Mouse (Mus musculus): Measurements from ENCODE around the gene Gm49661.

The Gm49661 gene

GRCm38 (mm10) chr8:84984294-84985048 is 15.2 kb upstream of the Gm49661 start:
- in situ Hi-C loops (cut with MboI, MseI), result loop anchor here (10.0 kb wide), 1 partner anchor 1240 kb away; the partner anchor contains the start of gene Adgre5

DNA sequence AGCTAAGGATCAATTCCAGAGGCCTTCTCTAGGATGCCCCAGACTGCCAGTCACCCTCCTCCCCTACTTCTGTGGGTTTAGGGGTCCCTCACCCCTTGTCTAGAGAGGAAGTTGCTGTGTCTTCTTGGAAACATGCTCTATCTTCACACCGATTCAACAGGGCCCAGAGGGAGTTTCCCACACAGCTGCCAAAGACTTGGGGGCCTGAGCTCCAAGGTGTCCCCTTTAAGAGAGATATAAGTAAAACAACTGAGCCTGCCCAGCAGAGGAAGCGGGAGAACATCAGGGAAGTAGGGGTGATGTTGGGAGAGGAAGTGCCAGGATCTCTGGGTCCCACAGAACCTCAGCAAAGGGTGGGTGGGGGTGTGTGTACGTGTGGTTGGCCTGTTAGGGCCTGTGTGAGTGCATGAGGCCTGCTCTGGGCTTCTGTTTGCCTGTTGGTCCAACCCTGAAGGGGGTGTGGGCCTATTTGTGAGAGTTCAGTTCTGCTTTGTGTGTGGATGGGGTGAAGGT is 13.3 kb upstream of the Gm49661 start:
- in situ Hi-C loops (cut with MboI, MseI), result loop anchor here (10.0 kb wide), 1 partner anchor 1238 kb away; the partner anchor contains the start of gene Adgre5

DNA sequence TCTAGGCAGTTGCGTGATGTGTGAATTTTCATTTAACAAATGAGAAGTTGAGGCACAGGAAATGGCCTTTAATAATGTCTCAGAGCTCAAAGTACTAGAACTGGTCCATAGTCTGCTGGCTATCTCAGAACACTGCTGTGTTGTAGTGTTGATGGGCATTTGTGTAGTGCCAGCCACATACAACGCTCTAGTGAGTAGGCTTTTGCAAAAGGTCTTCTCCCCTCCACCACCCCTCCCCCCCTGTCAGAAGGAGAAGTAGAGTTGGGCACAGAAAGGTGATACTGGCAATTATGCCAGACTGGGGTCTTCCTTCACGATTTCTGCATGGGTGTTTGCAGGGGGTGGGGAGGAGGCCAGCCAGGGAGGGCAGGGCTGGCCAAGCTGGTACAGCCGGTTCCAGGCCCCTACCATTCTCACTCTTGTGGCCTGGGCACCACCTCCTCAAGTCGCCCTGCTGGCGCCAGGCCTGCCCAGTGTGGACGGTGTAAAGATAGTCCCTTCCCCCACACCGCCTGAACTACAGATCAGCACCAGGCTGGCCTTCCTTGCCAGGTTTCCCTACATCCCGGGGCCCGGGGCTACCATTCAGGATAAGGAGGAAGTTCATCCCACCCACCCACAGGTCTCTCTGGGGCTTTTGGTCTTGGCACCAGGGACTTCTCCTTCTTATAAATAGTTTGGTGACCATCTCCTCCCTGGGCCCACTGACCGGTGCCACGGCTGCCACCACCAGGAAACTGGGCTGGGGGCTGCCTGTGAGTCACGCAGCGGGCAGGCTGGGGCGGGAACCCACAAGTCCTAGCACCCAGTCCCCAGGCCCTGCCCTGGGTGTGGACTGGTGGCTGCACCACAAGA is 12.6 kb upstream of the Gm49661 start:
- in situ Hi-C loops (cut with MboI, MseI), result loop anchor here (10.0 kb wide), 1 partner anchor 1237 kb away; the partner anchor contains the start of gene Adgre5

- in situ Hi-C loops (cut with MboI, MseI), result loop anchor here (10.0 kb wide), 1 partner anchor 1236 kb away; the partner anchor contains the start of gene Adgre5
These were observed 11.6 kb upstream of the Gm49661 start for GRCm38 (mm10) chr8:84980622-84981358.

DNA sequence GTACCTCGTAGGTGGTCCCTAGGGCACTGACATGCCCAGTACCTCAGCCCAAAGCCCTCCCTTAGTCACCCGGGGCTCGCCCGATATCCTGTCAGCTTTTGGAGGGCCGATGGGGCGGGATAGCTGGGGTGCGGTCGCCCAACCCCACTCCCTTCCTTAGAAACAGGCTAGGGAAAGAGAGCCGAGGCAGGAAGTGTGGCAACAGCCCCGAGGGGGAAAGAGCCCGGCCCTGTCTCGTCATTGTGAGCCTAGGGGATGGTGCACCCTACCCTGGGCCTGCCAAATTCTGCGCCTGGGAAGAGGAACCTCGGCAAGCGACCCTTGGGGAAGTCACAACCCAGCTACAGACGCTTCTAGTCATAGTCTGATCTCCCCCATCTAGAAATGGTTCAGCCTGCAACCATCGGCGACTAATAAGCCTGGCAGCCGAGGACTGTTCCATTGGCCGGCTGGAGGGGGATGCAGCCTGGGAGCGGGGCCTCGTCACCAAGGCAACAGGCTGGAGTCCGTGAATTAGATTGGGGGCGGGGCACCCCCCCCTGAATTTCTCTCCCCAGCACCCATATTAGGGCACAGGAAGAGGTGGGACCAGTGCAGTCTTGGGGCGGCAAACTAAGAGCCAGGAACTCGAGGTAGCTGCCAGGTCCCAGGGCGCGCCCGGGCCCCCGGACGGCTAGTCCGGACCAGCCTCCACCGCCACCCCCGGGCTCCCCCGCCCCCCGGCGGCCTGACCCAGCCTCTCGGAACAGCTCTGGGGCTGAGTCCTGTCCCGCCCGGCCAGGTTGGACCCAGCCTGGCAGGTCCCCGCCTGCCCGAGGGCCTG is 10.6 kb upstream of the Gm49661 start:
- in situ Hi-C loops (cut with MboI, MseI), result loop anchor here (5.0 to 10.0 kb wide), 2 partner anchors 318 to 1235 kb away; partner anchors contain the start of genes Adgre5 and Ier2

- in situ Hi-C loops (cut with MboI, MseI), result loop anchor here (5.0 kb wide), 1 partner anchor 316 kb away; the partner anchor contains the start of gene Ier2
These were observed 9.2 kb upstream of the Gm49661 start, which contains the start of gene Junb for GRCm38 (mm10) chr8:84978248-84978940. Gene Junb (minus strand): TSS chr8:84978718.

GRCm38 (mm10) chr8:84977435-84978247 is 8.4 kb upstream of the Gm49661 start:
- in situ Hi-C loops (cut with MboI, MseI), result loop anchor here (5.0 kb wide), 1 partner anchor 315 kb away; the partner anchor contains the start of gene Ier2

- in situ Hi-C loops (cut with MboI, MseI), result loop anchor here (5.0 kb wide), 1 partner anchor 315 kb away; the partner anchor contains the start of gene Ier2
These were observed 7.7 kb upstream of the Gm49661 start for GRCm38 (mm10) chr8:84976763-84977434.

- in situ Hi-C loops (cut with MboI, MseI), result loop anchor here (5.0 kb wide), 1 partner anchor 314 kb away; the partner anchor contains the start of gene Ier2
These were observed 7.0 kb upstream of the Gm49661 start for GRCm38 (mm10) chr8:84976031-84976762.

- in situ Hi-C loops (cut with MboI, MseI), result loop anchor here (5.0 kb wide), 1 partner anchor 313 kb away; the partner anchor contains the start of gene Ier2
These were observed 6.2 kb upstream of the Gm49661 start for GRCm38 (mm10) chr8:84975434-84975833.

GRCm38 (mm10) chr8:84974543-84975142 is 5.4 kb upstream of the Gm49661 start:
- in situ Hi-C loops (cut with MboI, MseI), result loop anchor here (5.0 kb wide), 2 partner anchors 103 to 312 kb away; partner anchors contain the start of gene Ier2

DNA sequence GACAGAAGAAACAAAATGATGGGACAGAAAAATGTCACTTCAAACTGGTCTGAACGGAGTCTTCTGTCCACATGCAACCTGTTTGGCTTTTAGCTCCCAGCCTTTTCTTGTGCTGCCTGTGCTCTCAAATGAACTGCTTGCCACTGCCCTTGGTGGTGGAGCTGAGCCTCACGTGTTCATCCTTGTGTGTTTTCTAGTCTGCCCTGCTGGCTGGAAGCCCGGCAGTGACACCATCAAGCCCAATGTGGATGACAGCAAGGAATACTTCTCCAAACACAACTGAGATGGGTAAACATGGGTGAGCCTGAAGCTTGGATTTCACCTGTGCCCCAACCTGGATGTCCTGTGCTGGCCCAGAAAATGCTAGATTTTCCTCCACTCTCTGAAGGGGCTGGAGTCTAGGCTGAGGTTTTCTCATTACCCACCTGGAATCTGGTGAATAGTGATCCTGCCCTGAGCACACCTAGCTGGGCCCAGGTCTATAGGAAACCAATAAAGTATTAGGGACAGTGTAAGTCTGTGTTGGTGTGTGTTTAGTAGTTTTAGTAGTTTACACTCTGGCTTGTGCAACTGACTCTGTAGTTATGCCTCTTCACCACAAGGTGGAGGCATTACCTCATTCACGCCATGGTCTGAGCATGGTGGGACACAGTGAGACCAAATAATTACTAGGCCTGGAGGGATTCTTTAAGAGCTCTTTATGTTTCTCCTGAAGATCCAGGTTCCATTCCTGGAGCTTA is 4.7 kb upstream of the Gm49661 start:
- in situ Hi-C loops (cut with MboI, MseI), result loop anchor here (5.0 kb wide), 1 partner anchor 103 kb away; no protein-coding TSS in a partner anchor

DNA sequence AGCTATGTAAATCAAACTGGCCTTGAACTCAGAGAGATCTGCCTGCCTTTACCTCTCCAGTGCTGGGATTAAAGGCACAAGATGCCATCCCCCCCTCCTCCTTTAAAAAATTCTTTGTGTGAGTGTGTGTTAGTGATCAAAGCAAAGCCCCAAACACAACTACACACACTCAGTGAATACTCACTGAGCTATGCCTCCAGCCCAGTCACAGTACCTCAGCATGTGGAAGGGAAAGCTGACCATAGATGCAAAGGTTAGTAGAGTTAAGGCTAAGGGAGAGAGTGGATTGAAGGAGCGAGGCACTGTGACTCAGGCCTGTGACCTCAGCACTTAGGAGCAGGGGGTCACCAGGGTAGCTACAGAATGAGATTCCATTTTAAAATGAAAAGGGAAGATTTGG is 3.8 kb upstream of the Gm49661 start:
- in situ Hi-C loops (cut with MboI, MseI), result loop anchor here (5.0 kb wide), 1 partner anchor 104 kb away; no protein-coding TSS in a partner anchor

- in situ Hi-C loops (cut with MboI, MseI), result loop anchor here (5.0 kb wide), 1 partner anchor 106 kb away; no protein-coding TSS in a partner anchor
These were observed 1.7 kb upstream of the Gm49661 start for GRCm38 (mm10) chr8:84970913-84971312.

- in situ Hi-C loops (cut with MboI, MseI), result loop anchor here (5.0 kb wide), 1 partner anchor 107 kb away; no protein-coding TSS in a partner anchor
These were observed 1.0 kb upstream of the Gm49661 start for GRCm38 (mm10) chr8:84970135-84970790.

All from regulatory T cell (primary cell).